Mouse (Mus musculus) liver, embryonic 14.5 days (tissue): Measurements from ENCODE around the gene Caskin2. TPM values are rescaled to one million over a fixed set of nuclear protein-coding genes. Genes with fewer than 3 reads are reported as not detected.

ENCODE experiments used
- ATAC-seq: fragments of 200-750 bp; cut with Nextera tagmentation; 2 replicates; pipeline ENCODE4 v1.8.0; 2017; ENCODE audit warnings: moderate number of reproducible peaks, mild to moderate bottlenecking, moderate library complexity; ENCODE audit not compliant: insufficient read depth
- DNase-seq, 3 experiments: peaks; one replicate each; pipeline ENCODE4 v3.0.0-alpha.2; 2012 to 2013; ENCODE audit warnings: low read depth in 3 of 3, low spot score in 3 of 3
- H3K27ac ChIP-seq: fragments of 300-500 bp; sonication (generic); 2 replicates; pipeline ENCODE4 v1.5.1; 2014; ENCODE audit warnings: moderate library complexity, mild to moderate bottlenecking, control low read depth, inconsistent platforms
- H3K27me3 ChIP-seq: fragments of 300-500 bp; sonication (generic); 2 replicates; pipeline ENCODE4 v1.6.1; 2014; ENCODE audit warnings: mild to moderate bottlenecking, low read length, moderate library complexity; ENCODE audit not compliant: control insufficient read depth, insufficient read depth
- H3K36me3 ChIP-seq: fragments of 300-500 bp; sonication (generic); replicated peaks from 2 replicates; pipeline ENCODE4 v1.6.1; 2014; ENCODE audit warnings: low read depth; ENCODE audit not compliant: control insufficient read depth, insufficient read depth
- H3K4me1 ChIP-seq, 2 experiments: fragments of 200-500 bp in 1 of 2; fragments of 300-500 bp in 1 of 2; sonication (generic) in 1 of 2; replicated peaks; 2 replicates each; pipeline ENCODE4 v1.6.1; 2012 to 2014; ENCODE audit warnings: antibody characterized with exemption in 1 of 2, inconsistent platforms in 1 of 2, low read length in 1 of 2; ENCODE audit not compliant: control insufficient read depth in 2 of 2, insufficient read depth in 2 of 2
- H3K4me2 ChIP-seq: fragments of 300-500 bp; sonication (generic); 2 replicates; pipeline ENCODE4 v1.6.1; 2014; ENCODE audit warnings: low read depth, mild to moderate bottlenecking, control low read depth, moderate library complexity
- H3K4me3 ChIP-seq, 2 experiments: fragments of 200-500 bp in 1 of 2; fragments of 300-500 bp in 1 of 2; sonication (generic) in 1 of 2; 2 replicates each; pipeline ENCODE4 v1.5.1; 2012 to 2014; ENCODE audit warnings: low read depth in 2 of 2, low read length in 2 of 2, mild to moderate bottlenecking in 2 of 2, control low read depth in 1 of 2, inconsistent platforms in 1 of 2, moderate library complexity in 1 of 2; ENCODE audit not compliant: insufficient read depth in 1 of 2
- H3K9ac ChIP-seq: fragments of 300-500 bp; sonication (generic); replicated peaks from 2 replicates; pipeline ENCODE4 v1.6.1; 2014; ENCODE audit warnings: mild to moderate bottlenecking, control low read depth, moderate library complexity
- H3K9me3 ChIP-seq: fragments of 300-500 bp; sonication (generic); 2 replicates; pipeline ENCODE4 v1.6.1; 2016; ENCODE audit warnings: low read length, mixed read lengths; ENCODE audit not compliant: control insufficient read depth
- CTCF ChIP-seq: IDR thresholded peaks from 2 replicates; pipeline ENCODE4 v1.5.1; 2016; ENCODE audit warnings: antibody characterized with exemption, low read depth, control low read depth
- EP300 ChIP-seq: IDR thresholded peaks from 2 replicates; pipeline ENCODE4 v1.6.1; 2016; ENCODE audit warnings: antibody characterized with exemption, low read depth
- WGBS: fragments of 180-500 bp; shearing (Covaris S2); extraction: QIAGEN DNeasy Blood & Tissue Kit; methylation state at CpG from one replicate; pipeline ENCODE4 v1.1.7; 2014; ENCODE audit not compliant: insufficient replicate concordance; 5-methylcytosine and 5-hydroxymethylcytosine counted together
- polyA plus RNA-seq, 2 experiments: library from polyadenylated mRNA; depleted of rRNA in 1 of 2; stranded (reverse) in 1 of 2; unstranded in 1 of 2; fragments of >200 nt; fragmentation: Nextera tagmentation in 1 of 2; extraction: Ambion mirVana in 1 of 2; gene quantifications; 2 replicates each; pipeline versions ENCODE4 v1.2.1 to v1.2.3; 2012 to 2014

The Caskin2 gene
- polyA plus RNA-seq, 2 experiments = 4.9 to 7.1 TPM

DNA sequence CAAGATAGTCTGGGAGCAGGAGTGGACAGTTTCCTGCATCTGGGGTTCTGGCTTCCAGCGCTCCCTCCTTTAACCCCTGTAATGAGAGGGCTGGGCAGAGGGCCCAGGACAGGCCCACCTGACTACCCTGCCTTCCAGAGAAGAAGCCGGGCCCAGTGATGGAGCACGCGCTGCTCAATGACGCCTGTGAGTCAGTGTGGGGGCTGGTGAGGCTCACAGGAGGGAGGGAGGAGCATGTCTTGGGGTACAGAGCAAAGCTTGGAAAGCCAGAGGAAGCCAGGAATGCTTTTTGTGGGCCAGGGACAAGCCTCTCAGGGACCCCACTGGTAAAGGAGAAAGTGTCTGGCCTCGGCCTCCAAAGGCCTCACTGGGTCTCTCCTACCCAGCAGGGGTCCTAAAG lies 41.2 kb upstream of the Caskin2 start:
- no peaks in the 10 kb centered on the region; the same call in 1 of the 2 replicates for H3K36me3 ChIP-seq
- H3K4me1 ChIP-seq = no peaks in the 10 kb centered on the region
- TF ChIP-seq EP300 (no peak), CTCF (no peak)
- H3K4me2 ChIP-seq = no peak overlapping the region
- H3K9me3 ChIP-seq = no peaks in the 10 kb centered on the region
- DNase-seq (no peak), ATAC-seq (no peak)
- no peak overlapping the region for H3K27ac ChIP-seq
- no peak overlapping the region for H3K4me3 ChIP-seq
- 82% methylated on average over 6 of the region's 6 CpGs for whole genome bisulfite sequencing
- no peak overlapping the region for H3K9ac ChIP-seq
- H3K27me3 ChIP-seq = peaks cover 26% of the 10 kb centered on the region

DNA sequence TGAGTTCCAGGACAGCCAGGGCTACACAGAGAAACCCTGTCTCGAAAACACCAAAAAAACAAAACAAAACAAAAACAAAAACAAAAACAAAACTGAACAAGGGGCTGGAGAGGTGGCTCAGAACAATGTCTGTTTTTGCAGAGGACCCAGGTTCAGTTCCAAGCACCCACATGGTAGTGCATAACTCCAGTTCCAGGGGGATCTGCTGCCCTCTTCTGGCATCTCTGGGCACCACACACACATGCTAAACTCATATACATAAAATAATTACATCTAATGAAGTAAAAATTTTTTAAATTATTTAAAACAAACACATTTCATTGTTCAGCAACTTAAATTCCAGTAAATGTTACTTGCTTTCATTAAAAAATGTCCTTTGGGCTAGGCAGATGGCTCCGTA lies 32.4 kb upstream of the Caskin2 start:
- Histone ChIP-seq H3K27me3 (no peaks in the 10 kb centered on the region), H3K36me3 (peaks cover 5% of the 10 kb centered on the region), H3K27ac (no peak overlapping the region), H3K4me3 (no peak overlapping the region), H3K9me3 (no peaks in the 10 kb centered on the region; the same call in 1 of the 2 replicates), H3K9ac (no peak overlapping the region), H3K4me1 (peaks cover 20 to 22% of the 10 kb centered on the region in 2 experiments), H3K4me2 (no peak overlapping the region)
- ATAC-seq (no peak), DNase-seq (no peak)
- TF ChIP-seq CTCF = peak; percentile 39; the same call in 1 of the 2 replicates
- TF ChIP-seq EP300 = no peak
- WGBS = 92% methylated on average over 2 of the region's 2 CpGs

DNA sequence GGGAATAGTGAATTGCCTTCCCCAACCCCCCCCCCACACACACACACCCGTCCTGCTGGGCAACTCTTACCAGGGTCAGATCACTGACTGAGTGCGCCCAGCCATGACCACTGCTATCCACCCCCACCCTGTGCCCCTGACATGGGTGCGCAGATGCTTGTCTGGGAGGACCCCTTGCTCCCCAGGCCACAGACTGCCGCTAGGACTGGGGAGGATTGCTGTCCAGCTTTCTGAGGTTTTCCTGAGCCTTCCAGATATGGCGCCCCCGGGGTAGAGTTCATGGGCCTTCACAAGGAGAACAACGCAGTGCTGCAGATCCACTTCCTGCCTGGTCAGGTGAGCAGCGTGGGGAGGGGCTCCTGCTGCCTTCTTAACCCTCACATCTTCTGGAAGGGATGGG lies 30.8 kb upstream of the Caskin2 start:
- Histone ChIP-seq H3K9ac (no peak overlapping the region), H3K36me3 (peaks cover 5% of the 10 kb centered on the region), H3K9me3 (no peaks in the 10 kb centered on the region; the same call in 1 of the 2 replicates), H3K4me2 (no peak overlapping the region), H3K4me3 (no peak overlapping the region), H3K4me1 (peaks cover 20 to 32% of the 10 kb centered on the region in 2 experiments), H3K27me3 (no peaks in the 10 kb centered on the region), H3K27ac (no peak overlapping the region)
- 69% methylated on average over 8 of the region's 8 CpGs for WGBS
- DNase-seq = no peak
- TF ChIP-seq CTCF = no peak
- TF ChIP-seq EP300 = no peak
- no peak for ATAC-seq

DNA sequence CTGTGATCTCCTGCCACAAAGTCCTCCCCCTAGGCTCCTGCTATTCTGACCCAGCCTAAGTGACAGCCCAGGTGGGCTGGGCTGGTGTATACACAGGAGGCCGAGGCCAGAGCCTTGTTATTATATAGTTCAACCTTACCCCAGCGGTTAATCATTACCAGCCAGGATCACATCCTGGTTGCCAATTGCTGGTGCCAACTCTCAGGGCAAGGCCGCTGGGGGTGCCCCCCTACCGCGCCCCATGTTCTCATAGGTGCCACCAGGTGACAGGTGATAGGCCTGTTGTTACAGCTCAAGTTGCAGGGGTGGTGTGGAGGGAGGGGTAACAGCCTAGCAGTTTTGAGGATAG lies 30.4 kb upstream of the Caskin2 start:
- H3K27me3 ChIP-seq = no peaks in the 10 kb centered on the region
- H3K36me3 ChIP-seq = peaks cover 5% of the 10 kb centered on the region
- H3K4me3 ChIP-seq = no peak overlapping the region
- WGBS = 83% methylated on average over 5 of the region's 5 CpGs
- H3K4me1 ChIP-seq = peaks cover 22 to 36% of the 10 kb centered on the region in 2 experiments
- no peak overlapping the region for H3K4me2 ChIP-seq
- ATAC-seq (no peak), DNase-seq (no peak)
- TF ChIP-seq EP300 (no peak), CTCF (no peak)
- H3K9ac ChIP-seq = no peak overlapping the region
- H3K27ac ChIP-seq = no peak overlapping the region
- H3K9me3 ChIP-seq = no peaks in the 10 kb centered on the region; the same call in 1 of the 2 replicates

DNA sequence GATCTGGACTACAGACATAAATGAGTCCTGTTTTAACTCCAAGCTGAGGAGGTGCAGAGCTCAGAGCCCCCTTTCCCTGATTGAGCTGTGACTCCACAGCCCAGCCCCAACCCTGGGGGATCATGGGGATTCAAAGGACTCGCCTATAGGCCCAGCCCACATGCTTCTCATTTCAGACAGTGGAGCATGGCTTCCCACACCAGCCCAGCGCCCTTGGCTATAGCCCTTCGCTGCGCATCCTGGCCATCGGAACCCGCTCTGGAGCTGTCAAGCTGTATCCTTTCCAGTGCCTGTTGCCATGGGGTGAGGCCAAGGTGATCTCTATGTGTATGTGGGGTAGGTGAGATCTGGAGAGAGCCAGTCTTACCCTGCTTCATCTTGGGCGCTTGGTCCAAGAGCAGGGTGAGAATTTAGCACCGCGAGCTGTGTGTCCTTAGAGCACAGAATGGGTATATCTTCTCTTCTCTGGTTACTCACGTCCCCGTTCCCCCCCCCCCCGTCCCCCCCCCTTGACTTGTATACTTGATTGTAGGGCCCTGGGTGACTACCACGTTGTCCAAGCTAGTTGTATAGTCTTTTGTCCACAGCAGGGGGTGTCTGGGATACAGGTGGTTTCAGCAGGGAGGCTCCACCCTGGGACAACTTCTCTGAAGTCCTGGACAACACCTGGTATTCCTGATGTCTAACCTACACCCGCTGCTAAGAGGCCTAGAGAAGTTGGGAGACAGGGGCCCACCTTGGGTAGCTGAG lies 29.9 kb upstream of the Caskin2 start:
- Histone ChIP-seq H3K9ac (no peak overlapping the region; the same call in 1 of the 2 replicates), H3K27me3 (no peaks in the 10 kb centered on the region), H3K9me3 (no peaks in the 10 kb centered on the region; the same call in 1 of the 2 replicates), H3K4me3 (no peak overlapping the region), H3K4me2 (no peak overlapping the region), H3K36me3 (peaks cover 5% of the 10 kb centered on the region), H3K4me1 (peaks cover 26 to 41% of the 10 kb centered on the region in 2 experiments), H3K27ac (no peak overlapping the region)
- WGBS = 67% methylated on average over 14 of the region's 14 CpGs
- TF ChIP-seq CTCF = no peak
- TF ChIP-seq EP300 = no peak
- DNase-seq (no peak), ATAC-seq (no peak)
